Mouse (Mus musculus) C2C12 (cell line): ENCODE data around the gene Cnbp.

Experiments used
- CEBPB ChIP-seq: IDR thresholded peaks from one replicate; pipeline ENCODE4 v1.6.1; 2011; ENCODE audit warnings: low read depth, mild to moderate bottlenecking, control low read depth, moderate library complexity
- CTCF ChIP-seq: IDR thresholded peaks from one replicate; pipeline ENCODE4 v1.5.1; 2011; ENCODE audit not compliant: control insufficient read depth, insufficient read depth, insufficient read length
- MYOG ChIP-seq: IDR thresholded peaks from one replicate; pipeline ENCODE4 v1.6.1; 2011; ENCODE audit not compliant: control insufficient read depth, insufficient read length; ENCODE audit errors: extremely low read depth
- USF1 ChIP-seq: IDR thresholded peaks from one replicate; pipeline ENCODE4 v1.6.1; 2011; ENCODE audit warnings: low read depth, mild to moderate bottlenecking, control low read depth, moderate library complexity

GRCm38 (mm10) chr6:87820366-87820765 is 30.5 kb downstream of the Cnbp start:
- TF ChIP-seq CTCF (no peak), USF1 (no peak), CEBPB (no peak), MYOG (no peak)
